Mouse (Mus musculus): ENCODE results near the gene Rabep2. TPM values are rescaled to one million over a fixed set of nuclear protein-coding genes. Genes with fewer than 3 reads are reported as not detected.
"Not testable (repeated sequence)": the region's sequence is repeated elsewhere in the genome, so short reads cannot be mapped to it uniquely, and the experiment has no call there.

Gene Rabep2
- total and polyA plus RNA-seq, 3 experiments, result 2.9 to 21.7 (median 16.1) TPM

GRCm38 (mm10) chr7:126397221-126397620, 31.3 kb upstream of the Rabep2 start:
- Histone ChIP-seq H3K4me3 (ENCODE audit: low read depth, low read length) (peak overlapping the region; percentile 61; the same call in 1 of the 2 replicates), H3K36me3 (replicated peaks) (peaks cover 24% of the 10 kb centered on the region), H3K27me3 (ENCODE audit: insufficient read depth, low read length) (peaks cover 2% of the 10 kb centered on the region), H3K4me1 (ENCODE audit: insufficient read depth, low read depth, low read length) (peaks cover 26% of the 10 kb centered on the region), H3K9me3 (replicated peaks) (no peaks in the 10 kb centered on the region)
- ATAC-seq (ENCODE audit: extremely low read depth, insufficient number of reproducible peaks, low FRiP score, poor library complexity, severe bottlenecking) (no peak), DNase-seq (ENCODE audit: low spot score) (no peak)
- TF ChIP-seq TAL1 (conservative IDR thresholded peaks at IDR 0.05; ENCODE audit: low read depth, low read length), result no peak
- TF ChIP-seq GATA2 (IDR thresholded peaks at IDR 0.05; ENCODE audit: borderline replicate concordance, low read depth, low read length), result no peak
- TF ChIP-seq CTCF (IDR thresholded peaks at IDR 0.05; ENCODE audit: low read depth, low read length), result no peak
- no peak for TF ChIP-seq POLR2AphosphoS5 (IDR thresholded peaks at IDR 0.05; ENCODE audit: insufficient replicate concordance, low read depth, low read length)
- no peak for TF ChIP-seq GATA1 (IDR thresholded peaks at IDR 0.05; ENCODE audit: borderline replicate concordance, low read length)

- TF ChIP-seq CTCF (IDR thresholded peaks at IDR 0.05; ENCODE audit: low read depth, low read length) (no peak), GATA2 (IDR thresholded peaks at IDR 0.05; ENCODE audit: borderline replicate concordance, low read depth, low read length) (no peak), GATA1 (IDR thresholded peaks at IDR 0.05; ENCODE audit: borderline replicate concordance, low read length) (no peak)
- Histone ChIP-seq H3K36me3 (replicated peaks) (peaks cover 20% of the 10 kb centered on the region), H3K27me3 (ENCODE audit: insufficient read depth, low read length) (peaks cover 4% of the 10 kb centered on the region), H3K4me3 (ENCODE audit: low read depth, low read length) (no peak overlapping the region), H3K9me3 (replicated peaks) (no peaks in the 10 kb centered on the region), H3K4me1 (ENCODE audit: insufficient read depth, low read depth, low read length) (peaks cover 26% of the 10 kb centered on the region)
- DNase-seq (ENCODE audit: low spot score) (no peak), ATAC-seq (ENCODE audit: extremely low read depth, insufficient number of reproducible peaks, low FRiP score, poor library complexity, severe bottlenecking) (no peak)
Measured at GRCm38 (mm10) chr7:126397822-126398221, 30.7 kb upstream of the Rabep2 start.

GRCm38 (mm10) chr7:126399548-126399947, 29.0 kb upstream of the Rabep2 start:
- no peak overlapping the region for H3K4me3 ChIP-seq (ENCODE audit: low read depth, low read length)
- TF ChIP-seq CTCF (IDR thresholded peaks at IDR 0.05; ENCODE audit: low read depth, low read length) (peak; percentile 93), TAL1 (conservative IDR thresholded peaks at IDR 0.05; ENCODE audit: low read depth, low read length) (no peak)
- peaks cover 26% of the 10 kb centered on the region for H3K4me1 ChIP-seq (ENCODE audit: insufficient read depth, low read depth, low read length)
- H3K27me3 ChIP-seq (ENCODE audit: insufficient read depth, low read length), result peaks cover 12% of the 10 kb centered on the region
- ATAC-seq (ENCODE audit: extremely low read depth, insufficient number of reproducible peaks, low FRiP score, poor library complexity, severe bottlenecking) (no peak), DNase-seq (ENCODE audit: low spot score) (peak; percentile 58)
- H3K9me3 ChIP-seq (replicated peaks), result no peaks in the 10 kb centered on the region
- peaks cover 5% of the 10 kb centered on the region for H3K36me3 ChIP-seq (replicated peaks)

- H3K9me3 ChIP-seq (replicated peaks); H3K4me3 ChIP-seq (ENCODE audit: low read depth, low read length); DNase-seq (ENCODE audit: low spot score); ATAC-seq (ENCODE audit: extremely low read depth, insufficient number of reproducible peaks, low FRiP score, poor library complexity, severe bottlenecking); H3K36me3 ChIP-seq (replicated peaks): not testable (repeated sequence)
- Histone ChIP-seq H3K4me1 (ENCODE audit: insufficient read depth, low read depth, low read length) (peaks cover 12% of the 10 kb centered on the region), H3K27me3 (ENCODE audit: insufficient read depth, low read length) (peaks cover 14% of the 10 kb centered on the region)
Measured at GRCm38 (mm10) chr7:126402518-126402917, 26.0 kb upstream of the Rabep2 start.

- Histone ChIP-seq H3K9me3 (replicated peaks) (no peaks in the 10 kb centered on the region), H3K4me3 (ENCODE audit: low read depth, low read length) (no peak overlapping the region), H3K4me1 (ENCODE audit: insufficient read depth, low read depth, low read length) (no peaks in the 10 kb centered on the region), H3K27me3 (ENCODE audit: insufficient read depth, low read length) (peaks cover 57% of the 10 kb centered on the region), H3K36me3 (replicated peaks) (no peaks in the 10 kb centered on the region)
- no peak for TF ChIP-seq GATA1 (IDR thresholded peaks at IDR 0.05; ENCODE audit: borderline replicate concordance, low read length)
- no peak for TF ChIP-seq TAL1 (conservative IDR thresholded peaks at IDR 0.05; ENCODE audit: low read depth, low read length)
- TF ChIP-seq POLR2AphosphoS5 (IDR thresholded peaks at IDR 0.05; ENCODE audit: insufficient replicate concordance, low read depth, low read length), result no peak
- no peak for TF ChIP-seq GATA2 (IDR thresholded peaks at IDR 0.05; ENCODE audit: borderline replicate concordance, low read depth, low read length)
- TF ChIP-seq CTCF (IDR thresholded peaks at IDR 0.05; ENCODE audit: low read depth, low read length), result no peak
- DNase-seq (ENCODE audit: low spot score) (no peak), ATAC-seq (ENCODE audit: extremely low read depth, insufficient number of reproducible peaks, low FRiP score, poor library complexity, severe bottlenecking) (no peak)
Measured at GRCm38 (mm10) chr7:126408686-126409085, 19.9 kb upstream of the Rabep2 start.

- Histone ChIP-seq H3K4me1 (ENCODE audit: insufficient read depth, low read depth, low read length) (no peaks in the 10 kb centered on the region), H3K9me3 (replicated peaks) (no peaks in the 10 kb centered on the region), H3K36me3 (replicated peaks) (no peaks in the 10 kb centered on the region), H3K4me3 (ENCODE audit: low read depth, low read length) (no peak overlapping the region), H3K27me3 (ENCODE audit: insufficient read depth, low read length) (peaks cover 65% of the 10 kb centered on the region)
- no peak for DNase-seq (ENCODE audit: low spot score)
- TF ChIP-seq GATA1 (IDR thresholded peaks at IDR 0.05; ENCODE audit: borderline replicate concordance, low read length) (no peak), TAL1 (conservative IDR thresholded peaks at IDR 0.05; ENCODE audit: low read depth, low read length) (no peak), CTCF (IDR thresholded peaks at IDR 0.05; ENCODE audit: low read depth, low read length) (no peak), POLR2AphosphoS5 (IDR thresholded peaks at IDR 0.05; ENCODE audit: insufficient replicate concordance, low read depth, low read length) (no peak)
- ATAC-seq (ENCODE audit: extremely low read depth, insufficient number of reproducible peaks, low FRiP score, poor library complexity, severe bottlenecking), result no peak
Measured at GRCm38 (mm10) chr7:126411061-126411460, 17.5 kb upstream of the Rabep2 start.

GRCm38 (mm10) chr7:126414725-126415124, 13.8 kb upstream of the Rabep2 start, which contains the start of gene Cd19:
TSS of gene Cd19 (minus strand) at chr7:126414889.
- no peaks in the 10 kb centered on the region for H3K36me3 ChIP-seq (replicated peaks)
- DNase-seq (ENCODE audit: low spot score) (no peak), ATAC-seq (ENCODE audit: extremely low read depth, insufficient number of reproducible peaks, low FRiP score, poor library complexity, severe bottlenecking) (no peak)
- TF ChIP-seq GATA2 (IDR thresholded peaks at IDR 0.05; ENCODE audit: borderline replicate concordance, low read depth, low read length) (no peak), TAL1 (conservative IDR thresholded peaks at IDR 0.05; ENCODE audit: low read depth, low read length) (no peak), POLR2AphosphoS5 (IDR thresholded peaks at IDR 0.05; ENCODE audit: insufficient replicate concordance, low read depth, low read length) (no peak), CTCF (IDR thresholded peaks at IDR 0.05; ENCODE audit: low read depth, low read length) (no peak), GATA1 (IDR thresholded peaks at IDR 0.05; ENCODE audit: borderline replicate concordance, low read length) (no peak)
- peaks cover 71% of the 10 kb centered on the region for H3K27me3 ChIP-seq (ENCODE audit: insufficient read depth, low read length)
- peaks cover 7% of the 10 kb centered on the region for H3K4me1 ChIP-seq (ENCODE audit: insufficient read depth, low read depth, low read length)
- no peak within 1 kb of the TSS for H3K4me3 ChIP-seq (ENCODE audit: low read depth, low read length)
- no peaks in the 10 kb centered on the region for H3K9me3 ChIP-seq (replicated peaks)

Data from G1E (cell line).